Mouse (Mus musculus): ENCODE results near the gene Unc5c. TPM values are rescaled to one million over a fixed set of nuclear protein-coding genes. Genes with fewer than 3 reads are reported as not detected.

The Unc5c gene
- polyA plus RNA-seq, 1 experiment from 2014 or later, result 15.1 TPM

GRCm38 (mm10) chr3:141533861-141534260 is 68.8 kb downstream of the Unc5c start:
- Histone ChIP-seq H3K4me3 (replicated peaks; ENCODE audit: low read depth, low read length) (no peak overlapping the region), H3K27me3 (ENCODE audit: control insufficient read depth, insufficient read depth, low read length) (no peaks in the 10 kb centered on the region), H3K4me2 (ENCODE audit: low read length) (no peak overlapping the region), H3K36me3 (ENCODE audit: control insufficient read depth, insufficient read depth, low read length) (no peaks in the 10 kb centered on the region), H3K4me1 (ENCODE audit: control insufficient read depth, insufficient read depth, low read length) (no peaks in the 10 kb centered on the region), H3K27ac (replicated peaks; ENCODE audit: low read depth, low read length) (no peak overlapping the region), H3K9me3 (ENCODE audit: control insufficient read depth, low read length) (no peaks in the 10 kb centered on the region), H3K9ac (replicated peaks; ENCODE audit: low read length) (no peak overlapping the region)
- ATAC-seq (ENCODE audit: low FRiP score, low TSS enrichment), result no peak
- no peak for DNase-seq
- WGBS, result 69% methylated on average over 5 of the region's 5 CpGs

- Histone ChIP-seq H3K27me3 (ENCODE audit: control insufficient read depth, insufficient read depth, low read length) (no peaks in the 10 kb centered on the region), H3K4me1 (ENCODE audit: control insufficient read depth, insufficient read depth, low read length) (no peaks in the 10 kb centered on the region), H3K9ac (replicated peaks; ENCODE audit: low read length) (no peak overlapping the region), H3K4me3 (replicated peaks; ENCODE audit: low read depth, low read length) (no peak overlapping the region), H3K9me3 (ENCODE audit: control insufficient read depth, low read length) (0 out of 2 replicates have a peak, but pooled peaks cover 3% of the 10 kb centered on the region), H3K27ac (replicated peaks; ENCODE audit: low read depth, low read length) (no peak overlapping the region), H3K36me3 (ENCODE audit: control insufficient read depth, insufficient read depth, low read length) (no peaks in the 10 kb centered on the region), H3K4me2 (ENCODE audit: low read length) (no peak overlapping the region)
- 68% methylated on average over 5 of the region's 5 CpGs for WGBS
- ATAC-seq (ENCODE audit: low FRiP score, low TSS enrichment), result no peak
- DNase-seq, result no peak
Measured at GRCm38 (mm10) chr3:141536857-141537256, 71.8 kb downstream of the Unc5c start.

- no peaks in the 10 kb centered on the region for H3K36me3 ChIP-seq (ENCODE audit: control insufficient read depth, insufficient read depth, low read length)
Measured at GRCm38 (mm10) chr3:141538120-141538519, 73.1 kb downstream of the Unc5c start.

GRCm38 (mm10) chr3:141540749-141541148 is 75.7 kb downstream of the Unc5c start:
- no peak for ATAC-seq (ENCODE audit: low FRiP score, low TSS enrichment)
- Histone ChIP-seq H3K4me3 (replicated peaks; ENCODE audit: low read depth, low read length) (no peak overlapping the region), H3K9me3 (ENCODE audit: control insufficient read depth, low read length) (0 out of 2 replicates have a peak, but pooled peaks cover 3% of the 10 kb centered on the region), H3K9ac (replicated peaks; ENCODE audit: low read length) (no peak overlapping the region), H3K27me3 (ENCODE audit: control insufficient read depth, insufficient read depth, low read length) (no peaks in the 10 kb centered on the region), H3K4me1 (ENCODE audit: control insufficient read depth, insufficient read depth, low read length) (no peaks in the 10 kb centered on the region), H3K36me3 (ENCODE audit: control insufficient read depth, insufficient read depth, low read length) (no peaks in the 10 kb centered on the region), H3K27ac (replicated peaks; ENCODE audit: low read depth, low read length) (no peak overlapping the region), H3K4me2 (ENCODE audit: low read length) (no peak overlapping the region)
- no peak for DNase-seq
- WGBS, result 67% methylated on average over 7 of the region's 7 CpGs

More at GRCm38 (mm10) chr3:141538120-141538519, 73.1 kb downstream of the Unc5c start:
- no peaks in the 10 kb centered on the region for H3K27me3 ChIP-seq (ENCODE audit: control insufficient read depth, insufficient read depth, low read length)
- no peak overlapping the region for H3K4me2 ChIP-seq (ENCODE audit: low read length)
- no peak overlapping the region for H3K4me3 ChIP-seq (replicated peaks; ENCODE audit: low read depth, low read length)
- no peaks in the 10 kb centered on the region for H3K4me1 ChIP-seq (ENCODE audit: control insufficient read depth, insufficient read depth, low read length)
- no peak for DNase-seq
- no peak overlapping the region for H3K9ac ChIP-seq (replicated peaks; ENCODE audit: low read length)
- no peak for ATAC-seq (ENCODE audit: low FRiP score, low TSS enrichment)
- no peak overlapping the region for H3K27ac ChIP-seq (replicated peaks; ENCODE audit: low read depth, low read length)
- 0 out of 2 replicates have a peak, but pooled peaks cover 3% of the 10 kb centered on the region for H3K9me3 ChIP-seq (ENCODE audit: control insufficient read depth, low read length)
- 93% methylated on average over 1 of the region's 1 CpGs for WGBS

GRCm38 (mm10) chr3:141547341-141547814 is 82.4 kb downstream of the Unc5c start:
- Histone ChIP-seq H3K9ac (replicated peaks; ENCODE audit: low read length) (no peak overlapping the region), H3K4me2 (ENCODE audit: low read length) (no peak overlapping the region), H3K27ac (replicated peaks; ENCODE audit: low read depth, low read length) (no peak overlapping the region), H3K4me1 (ENCODE audit: control insufficient read depth, insufficient read depth, low read length) (no peaks in the 10 kb centered on the region), H3K27me3 (ENCODE audit: control insufficient read depth, insufficient read depth, low read length) (no peaks in the 10 kb centered on the region), H3K9me3 (ENCODE audit: control insufficient read depth, low read length) (no peaks in the 10 kb centered on the region), H3K4me3 (replicated peaks; ENCODE audit: low read depth, low read length) (no peak overlapping the region), H3K36me3 (ENCODE audit: control insufficient read depth, insufficient read depth, low read length) (no peaks in the 10 kb centered on the region)
- no peak for DNase-seq
- WGBS, result 55% methylated on average over 5 of the region's 5 CpGs
- ATAC-seq (ENCODE audit: low FRiP score, low TSS enrichment), result no peak

GRCm38 (mm10) chr3:141549661-141550060 is 84.6 kb downstream of the Unc5c start:
- Histone ChIP-seq H3K27me3 (ENCODE audit: control insufficient read depth, insufficient read depth, low read length) (no peaks in the 10 kb centered on the region), H3K36me3 (ENCODE audit: control insufficient read depth, insufficient read depth, low read length) (no peaks in the 10 kb centered on the region), H3K9ac (replicated peaks; ENCODE audit: low read length) (no peak overlapping the region), H3K4me1 (ENCODE audit: control insufficient read depth, insufficient read depth, low read length) (no peaks in the 10 kb centered on the region), H3K27ac (replicated peaks; ENCODE audit: low read depth, low read length) (no peak overlapping the region), H3K9me3 (ENCODE audit: control insufficient read depth, low read length) (no peaks in the 10 kb centered on the region), H3K4me3 (replicated peaks; ENCODE audit: low read depth, low read length) (no peak overlapping the region), H3K4me2 (ENCODE audit: low read length) (no peak overlapping the region)
- DNase-seq, result no peak
- ATAC-seq (ENCODE audit: low FRiP score, low TSS enrichment), result no peak
- WGBS, result 15% methylated on average over 3 of the region's 3 CpGs

- WGBS, result 94% methylated on average over 1 of the region's 1 CpGs
- Histone ChIP-seq H3K27ac (replicated peaks; ENCODE audit: low read depth, low read length) (no peak overlapping the region), H3K4me3 (replicated peaks; ENCODE audit: low read depth, low read length) (no peak overlapping the region), H3K9ac (replicated peaks; ENCODE audit: low read length) (no peak overlapping the region), H3K27me3 (ENCODE audit: control insufficient read depth, insufficient read depth, low read length) (no peaks in the 10 kb centered on the region), H3K4me1 (ENCODE audit: control insufficient read depth, insufficient read depth, low read length) (no peaks in the 10 kb centered on the region), H3K9me3 (ENCODE audit: control insufficient read depth, low read length) (no peaks in the 10 kb centered on the region), H3K4me2 (ENCODE audit: low read length) (no peak overlapping the region), H3K36me3 (ENCODE audit: control insufficient read depth, insufficient read depth, low read length) (no peaks in the 10 kb centered on the region)
- DNase-seq (no peak), ATAC-seq (ENCODE audit: low FRiP score, low TSS enrichment) (no peak)
Measured at GRCm38 (mm10) chr3:141552960-141553359, 87.9 kb downstream of the Unc5c start.

GRCm38 (mm10) chr3:141557072-141557471 is 92.1 kb downstream of the Unc5c start:
- DNase-seq (no peak), ATAC-seq (ENCODE audit: low FRiP score, low TSS enrichment) (no peak)
- Histone ChIP-seq H3K4me3 (replicated peaks; ENCODE audit: low read depth, low read length) (no peak overlapping the region), H3K27ac (replicated peaks; ENCODE audit: low read depth, low read length) (no peak overlapping the region), H3K36me3 (ENCODE audit: control insufficient read depth, insufficient read depth, low read length) (no peaks in the 10 kb centered on the region), H3K9me3 (ENCODE audit: control insufficient read depth, low read length) (no peaks in the 10 kb centered on the region), H3K4me2 (ENCODE audit: low read length) (no peak overlapping the region), H3K9ac (replicated peaks; ENCODE audit: low read length) (no peak overlapping the region), H3K27me3 (ENCODE audit: control insufficient read depth, insufficient read depth, low read length) (no peaks in the 10 kb centered on the region), H3K4me1 (ENCODE audit: control insufficient read depth, insufficient read depth, low read length) (0 out of 2 replicates have a peak, but pooled peaks cover 5% of the 10 kb centered on the region)
- 83% methylated on average over 5 of the region's 5 CpGs for WGBS

GRCm38 (mm10) chr3:141575076-141575688 is 110.2 kb downstream of the Unc5c start:
- no peak for DNase-seq
- ATAC-seq (ENCODE audit: low FRiP score, low TSS enrichment), result no peak
- WGBS, result 75% methylated on average over 6 of the region's 6 CpGs

More at GRCm38 (mm10) chr3:141575076-141575688, 110.2 kb downstream of the Unc5c start:
- Histone ChIP-seq H3K27me3 (ENCODE audit: control insufficient read depth, insufficient read depth, low read length) (peaks cover 31% of the 10 kb centered on the region), H3K36me3 (ENCODE audit: control insufficient read depth, insufficient read depth, low read length) (no peaks in the 10 kb centered on the region), H3K4me1 (ENCODE audit: control insufficient read depth, insufficient read depth, low read length) (no peaks in the 10 kb centered on the region), H3K27ac (replicated peaks; ENCODE audit: low read depth, low read length) (no peak overlapping the region), H3K4me2 (ENCODE audit: low read length) (no peak overlapping the region), H3K4me3 (replicated peaks; ENCODE audit: low read depth, low read length) (no peak overlapping the region), H3K9me3 (ENCODE audit: control insufficient read depth, low read length) (no peaks in the 10 kb centered on the region), H3K9ac (replicated peaks; ENCODE audit: low read length) (no peak overlapping the region)

Data from midbrain, embryonic 14.5 days (tissue).